Mouse (Mus musculus): Measurements from ENCODE around the gene Cd36. TPM values are rescaled to one million over a fixed set of nuclear protein-coding genes. Genes with fewer than 3 reads are reported as not detected.
"Not testable (repeated sequence)": the region's sequence is repeated elsewhere in the genome, so short reads cannot be mapped to it uniquely, and the experiment has no call there.

Cd36 gene
- 0.95 and 1.3 TPM in 2 replicates for polyA plus RNA-seq (2016; fragmentation: Nextera tagmentation; extraction: Ambion mirVana)

GRCm38 (mm10) chr5:17888598-17888997 lies at the start of gene Cd36:
Gene Cd36, minus strand, starts transcription at chr5:17888801.
- H3K4me1 ChIP-seq: no peaks in the 10 kb centered on the region

GRCm38 (mm10) chr5:17934501-17934900 lies 45.9 kb upstream of the Cd36 start:
- DNase-seq (ENCODE audit: low spot score): no peak

More at GRCm38 (mm10) chr5:17888598-17888997, at the start of gene Cd36:
- Histone ChIP-seq H3K27ac (replicated peaks) (no peak within 1 kb of the TSS), H3K9me3 (no peaks in the 10 kb centered on the region), H3K27me3 (replicated peaks; ENCODE audit: low read depth, poor library complexity, severe bottlenecking) (no peaks in the 10 kb centered on the region), H3K4me3 (no peak within 1 kb of the TSS), H3K36me3 (replicated peaks) (no peaks in the 10 kb centered on the region)
- DNase-seq (ENCODE audit: low spot score): no peak
- 62% methylated on average over 5 of the region's 5 CpGs for WGBS

DNA sequence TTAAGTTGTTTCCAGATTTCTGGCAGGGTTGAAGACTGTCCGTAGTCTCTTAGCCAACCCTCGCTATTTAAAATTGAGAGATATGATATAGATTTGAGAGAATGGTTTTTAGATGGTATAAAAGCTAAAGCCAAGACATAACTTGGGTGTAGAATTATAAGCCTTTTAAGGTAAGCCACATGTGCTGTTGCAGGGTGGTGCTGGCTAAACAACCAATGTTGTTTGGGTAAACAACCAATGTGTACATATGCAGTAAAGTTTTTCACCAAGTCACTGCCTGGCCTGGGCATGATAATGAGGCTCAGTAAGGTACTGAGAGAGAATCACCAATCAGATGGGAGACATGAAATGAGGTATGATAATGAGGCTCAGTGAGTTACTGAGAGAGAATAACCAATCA lies 43.0 kb upstream of the Cd36 start:
- not testable (repeated sequence) for H3K36me3 ChIP-seq (replicated peaks); H3K4me1 ChIP-seq; H3K27me3 ChIP-seq (replicated peaks; ENCODE audit: low read depth, poor library complexity, severe bottlenecking); H3K4me3 ChIP-seq; H3K27ac ChIP-seq (replicated peaks); H3K9me3 ChIP-seq; DNase-seq (ENCODE audit: low spot score)
- over 99% methylated on average over 2 of the region's 2 CpGs for WGBS

More at GRCm38 (mm10) chr5:17934501-17934900, 45.9 kb upstream of the Cd36 start:
- Histone ChIP-seq H3K4me1 (no peaks in the 10 kb centered on the region), H3K27me3 (replicated peaks; ENCODE audit: low read depth, poor library complexity, severe bottlenecking) (no peaks in the 10 kb centered on the region), H3K27ac (replicated peaks) (no peak overlapping the region), H3K36me3 (replicated peaks) (no peaks in the 10 kb centered on the region), H3K9me3 (no peaks in the 10 kb centered on the region), H3K4me3 (no peak overlapping the region)
- 61% methylated on average over 1 of the region's 1 CpGs for WGBS

DNA sequence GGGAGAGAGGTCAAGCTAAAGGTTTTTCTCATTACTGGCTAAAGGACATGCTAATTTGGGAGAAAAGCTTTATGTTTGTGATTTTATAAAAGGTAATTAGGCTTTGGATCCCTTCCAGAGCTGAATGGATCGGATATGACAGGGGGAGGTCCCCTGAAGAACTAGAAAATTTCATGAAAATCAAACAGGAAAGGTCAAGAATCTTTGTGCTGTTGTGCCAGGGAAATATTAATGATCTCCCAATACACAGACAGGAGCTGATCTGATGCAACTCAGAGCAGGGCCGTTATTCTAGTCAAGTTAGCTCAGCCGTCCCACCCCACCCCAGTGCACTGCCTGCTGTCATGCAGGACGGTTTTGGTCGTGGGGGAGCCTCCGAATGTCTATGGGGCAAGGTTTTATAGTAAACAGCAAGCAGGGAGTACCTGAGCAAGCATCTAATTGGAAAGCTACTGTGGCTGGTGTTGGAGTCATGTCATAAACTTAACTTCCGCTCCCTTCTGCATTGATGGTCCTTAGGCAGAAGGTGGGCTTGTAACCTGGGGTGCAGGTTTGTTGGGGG lies 40.5 kb upstream of the Cd36 start:
- H3K9me3 ChIP-seq: no peaks in the 10 kb centered on the region
- no peaks in the 10 kb centered on the region for H3K36me3 ChIP-seq (replicated peaks)
- 64% methylated on average over 7 of the region's 7 CpGs for WGBS
- no peak overlapping the region for H3K27ac ChIP-seq (replicated peaks)
- no peak overlapping the region for H3K4me3 ChIP-seq
- H3K4me1 ChIP-seq: peaks cover 3% of the 10 kb centered on the region; the same call in 1 of the 2 replicates
- DNase-seq (ENCODE audit: low spot score): no peak
- no peaks in the 10 kb centered on the region for H3K27me3 ChIP-seq (replicated peaks; ENCODE audit: low read depth, poor library complexity, severe bottlenecking)

DNA sequence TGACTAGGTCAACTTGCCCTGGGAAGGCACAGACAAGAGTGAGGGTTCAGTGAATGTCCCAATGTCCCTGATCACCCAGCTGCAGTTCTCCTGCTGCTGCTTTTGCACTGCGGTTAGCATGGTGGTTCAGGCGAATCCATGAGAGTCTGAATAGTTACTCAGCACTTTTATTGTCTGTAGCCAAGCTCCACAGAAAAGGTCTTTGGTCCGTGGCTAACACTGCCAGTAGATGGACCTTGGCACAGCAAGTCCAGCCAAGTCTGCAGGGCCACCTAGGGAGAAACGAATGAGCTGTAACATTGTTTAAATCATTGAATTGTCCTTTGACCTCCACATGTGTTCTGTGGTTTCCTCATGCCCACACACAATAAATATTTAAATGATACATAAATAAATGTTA lies 39.9 kb upstream of the Cd36 start:
- WGBS: 48% methylated on average over 4 of the region's 4 CpGs
- no peaks in the 10 kb centered on the region for H3K27me3 ChIP-seq (replicated peaks; ENCODE audit: low read depth, poor library complexity, severe bottlenecking)

DNA sequence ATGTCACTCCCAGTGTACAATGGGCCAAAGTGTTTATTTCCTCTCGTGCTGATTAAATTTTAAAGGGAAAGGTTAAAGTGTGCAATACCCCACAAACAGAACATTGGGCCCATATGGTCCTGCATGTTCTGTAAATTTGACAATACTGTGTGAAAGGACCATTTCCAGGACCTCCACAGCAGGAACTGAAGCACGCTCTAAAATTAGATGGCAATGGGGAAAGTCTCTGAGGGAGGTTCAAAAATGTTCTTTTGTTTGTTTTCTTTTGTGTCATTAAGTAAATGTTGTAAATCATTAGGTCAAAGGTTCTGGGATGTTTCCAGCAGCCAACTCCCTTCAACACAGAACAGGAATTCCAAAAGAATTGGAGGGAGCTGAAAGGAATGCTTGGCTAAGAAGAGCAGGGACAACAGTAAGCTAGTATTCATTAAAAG lies 35.5 kb upstream of the Cd36 start:
- WGBS: 40% methylated on average over 2 of the region's 2 CpGs
- Histone ChIP-seq H3K27ac (replicated peaks) (no peak overlapping the region), H3K9me3 (no peaks in the 10 kb centered on the region), H3K27me3 (replicated peaks; ENCODE audit: low read depth, poor library complexity, severe bottlenecking) (no peaks in the 10 kb centered on the region), H3K4me1 (peaks cover 3% of the 10 kb centered on the region; the same call in 1 of the 2 replicates), H3K36me3 (replicated peaks) (no peaks in the 10 kb centered on the region), H3K4me3 (no peak overlapping the region)
- DNase-seq (ENCODE audit: low spot score): no peak

More for the DNA sequence above, 39.9 kb upstream of the Cd36 start:
- Histone ChIP-seq H3K27ac (replicated peaks) (no peak overlapping the region), H3K4me3 (no peak overlapping the region), H3K9me3 (no peaks in the 10 kb centered on the region), H3K36me3 (replicated peaks) (no peaks in the 10 kb centered on the region), H3K4me1 (peaks cover 3% of the 10 kb centered on the region; the same call in 1 of the 2 replicates)
- no peak for DNase-seq (ENCODE audit: low spot score)

DNA sequence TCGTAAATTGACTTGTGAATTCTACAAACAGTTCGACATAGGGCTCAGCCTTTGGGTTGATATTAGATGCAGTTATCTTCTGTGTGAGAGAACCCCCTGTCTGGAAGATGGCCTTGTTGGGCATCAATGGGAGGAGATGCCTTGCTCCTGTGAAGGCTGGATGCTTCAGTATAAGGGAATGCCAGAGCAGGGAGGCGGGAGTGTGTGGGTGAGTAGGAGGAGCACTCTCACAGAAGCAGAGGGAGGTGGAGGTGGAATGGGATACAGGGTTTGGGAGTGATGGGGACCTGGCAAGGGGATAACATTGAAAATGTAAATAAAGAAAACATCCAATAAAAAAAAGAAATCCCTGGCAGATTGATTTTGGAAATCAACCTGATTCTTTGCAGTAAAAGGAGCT lies 35.0 kb upstream of the Cd36 start:
- WGBS: 82% methylated on average over 3 of the region's 3 CpGs

GRCm38 (mm10) chr5:17918966-17919365 lies 30.4 kb upstream of the Cd36 start:
- Histone ChIP-seq H3K4me1 (no peaks in the 10 kb centered on the region), H3K36me3 (replicated peaks) (no peaks in the 10 kb centered on the region), H3K27me3 (replicated peaks; ENCODE audit: low read depth, poor library complexity, severe bottlenecking) (no peaks in the 10 kb centered on the region), H3K9me3 (no peaks in the 10 kb centered on the region), H3K27ac (replicated peaks) (no peak overlapping the region), H3K4me3 (no peak overlapping the region)
- no peak for DNase-seq (ENCODE audit: low spot score)
- WGBS: 82% methylated on average over 5 of the region's 5 CpGs

More for the DNA sequence above, 35.0 kb upstream of the Cd36 start:
- Histone ChIP-seq H3K27me3 (replicated peaks; ENCODE audit: low read depth, poor library complexity, severe bottlenecking) (no peaks in the 10 kb centered on the region), H3K27ac (replicated peaks) (no peak overlapping the region), H3K4me1 (peaks cover 3% of the 10 kb centered on the region; the same call in 1 of the 2 replicates), H3K4me3 (no peak overlapping the region), H3K36me3 (replicated peaks) (no peaks in the 10 kb centered on the region), H3K9me3 (no peaks in the 10 kb centered on the region)
- DNase-seq (ENCODE audit: low spot score): no peak

- WGBS: 49% methylated on average over 7 of the region's 7 CpGs
- Histone ChIP-seq H3K4me3 (no peak overlapping the region), H3K27ac (replicated peaks) (no peak overlapping the region), H3K9me3 (no peaks in the 10 kb centered on the region), H3K27me3 (replicated peaks; ENCODE audit: low read depth, poor library complexity, severe bottlenecking) (no peaks in the 10 kb centered on the region), H3K36me3 (replicated peaks) (no peaks in the 10 kb centered on the region), H3K4me1 (peaks cover 3% of the 10 kb centered on the region; the same call in 1 of the 2 replicates)
- DNase-seq (ENCODE audit: low spot score): no peak
Measured at GRCm38 (mm10) chr5:17904766-17905165, 16.2 kb upstream of the Cd36 start.

DNA sequence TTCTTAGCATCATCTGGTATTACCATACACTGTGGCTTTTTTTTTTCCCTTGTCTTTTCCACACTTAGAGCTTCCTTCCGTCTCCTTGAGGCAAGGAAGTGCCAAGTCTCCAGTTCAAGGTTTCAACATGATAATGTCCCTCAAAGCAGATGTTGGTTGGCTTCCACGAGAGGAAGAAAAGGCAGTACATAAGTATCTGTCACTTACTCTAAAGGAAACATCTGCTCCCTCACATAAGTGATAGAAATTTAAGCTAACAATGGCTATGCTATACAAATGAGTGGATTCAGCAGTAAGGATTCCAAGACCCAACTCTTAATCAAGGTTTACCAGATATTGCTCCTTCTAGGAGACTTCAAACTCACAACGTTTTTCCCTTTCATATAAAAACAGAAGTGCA lies 10.3 kb upstream of the Cd36 start:
- Histone ChIP-seq H3K36me3 (replicated peaks) (no peaks in the 10 kb centered on the region), H3K9me3 (no peaks in the 10 kb centered on the region), H3K27ac (replicated peaks) (no peak overlapping the region), H3K4me3 (no peak overlapping the region), H3K4me1 (peaks cover 3% of the 10 kb centered on the region; the same call in 1 of the 2 replicates), H3K27me3 (replicated peaks; ENCODE audit: low read depth, poor library complexity, severe bottlenecking) (no peaks in the 10 kb centered on the region)
- DNase-seq (ENCODE audit: low spot score): no peak
- WGBS: 67% methylated on average over 3 of the region's 3 CpGs

DNA sequence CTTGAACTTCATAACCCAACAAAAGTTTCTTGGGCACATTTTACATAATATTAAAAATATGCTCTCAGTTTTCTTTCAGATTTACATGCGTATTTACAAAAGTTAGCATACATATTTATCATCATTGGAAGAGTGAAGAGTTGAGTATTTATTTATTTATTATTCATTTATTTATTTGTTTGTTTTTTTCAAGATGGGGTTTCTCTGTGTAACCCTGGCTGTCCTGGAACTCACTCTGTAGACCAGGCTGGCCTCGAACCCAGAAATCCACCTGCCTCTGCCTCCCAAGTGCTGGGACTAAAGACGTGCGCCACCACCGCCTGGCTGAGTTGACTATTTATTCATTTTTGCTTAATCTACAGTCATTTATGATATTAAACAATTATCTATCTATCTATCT lies 9.0 kb upstream of the Cd36 start:
- H3K9me3 ChIP-seq; H3K27me3 ChIP-seq (replicated peaks; ENCODE audit: low read depth, poor library complexity, severe bottlenecking); H3K4me3 ChIP-seq; H3K27ac ChIP-seq (replicated peaks); DNase-seq (ENCODE audit: low spot score); H3K36me3 ChIP-seq (replicated peaks); H3K4me1 ChIP-seq: not testable (repeated sequence)
- WGBS: 92% methylated on average over 5 of the region's 5 CpGs

GRCm38 (mm10) chr5:17893577-17894172 lies 5.1 kb upstream of the Cd36 start:
- H3K36me3 ChIP-seq (replicated peaks): no peaks in the 10 kb centered on the region
- H3K9me3 ChIP-seq: no peaks in the 10 kb centered on the region
- no peaks in the 10 kb centered on the region for H3K4me1 ChIP-seq
- no peak overlapping the region for H3K4me3 ChIP-seq
- no peaks in the 10 kb centered on the region for H3K27me3 ChIP-seq (replicated peaks; ENCODE audit: low read depth, poor library complexity, severe bottlenecking)
- H3K27ac ChIP-seq (replicated peaks): no peak overlapping the region
- no peak for DNase-seq (ENCODE audit: low spot score)
- 68% methylated on average over 2 of the region's 2 CpGs for WGBS

DNA sequence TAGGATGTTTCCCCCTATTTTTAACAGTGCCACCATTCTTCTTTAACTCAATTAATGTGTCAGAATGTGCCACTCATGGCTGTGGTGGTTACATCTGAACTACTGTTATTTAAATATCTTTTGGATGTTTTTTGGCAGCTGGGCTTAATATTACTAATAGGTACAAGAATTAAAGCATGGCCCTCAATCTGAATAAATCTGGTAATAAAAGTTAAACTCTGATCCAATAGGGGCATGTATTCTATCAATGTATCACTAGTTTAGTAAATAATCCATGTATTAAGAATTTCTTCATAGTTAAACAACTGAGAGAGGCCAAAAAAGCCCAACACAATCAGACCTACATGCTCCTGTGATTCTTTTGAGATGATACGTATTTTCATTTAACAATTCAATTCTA lies 690 bp upstream of the Cd36 start:
- H3K4me3 ChIP-seq: no peak overlapping the region
- no peaks in the 10 kb centered on the region for H3K9me3 ChIP-seq
- DNase-seq (ENCODE audit: low spot score): no peak
- no peaks in the 10 kb centered on the region for H3K36me3 ChIP-seq (replicated peaks)
- H3K4me1 ChIP-seq: no peaks in the 10 kb centered on the region
- no peak overlapping the region for H3K27ac ChIP-seq (replicated peaks)
- WGBS: 95% methylated on average over 1 of the region's 1 CpGs
- H3K27me3 ChIP-seq (replicated peaks; ENCODE audit: low read depth, poor library complexity, severe bottlenecking): no peaks in the 10 kb centered on the region

All from embryonic facial prominence, embryonic 10.5 days (tissue).